ENCODE assay signal across 8 mouse cellular contexts in genomic region chr11:115708956-115709828, GRCm38 (mm10). TPM values are rescaled to one million over a fixed set of nuclear protein-coding genes. Genes with fewer than 3 reads are reported as not detected.
A peak's percentile ranks its signal among the peaks of the same experiment; 100 is the strongest.
DNase-seq lines count a peak whose midpoint lies in the region; ATAC-seq and TF ChIP-seq lines count a peak whose summit lies in the region.

No protein-coding gene starts in this region.

- in situ Hi-C loops in ES-E14 (cut with MboI; ENCODE audit: low sequenced_read_pairs in 2 of 2, unreplicated experiment in 2 of 2) = no loop called here

- peaks cover 4 to 7% of the 10 kb centered on the region in 2 experiments; a peak in 2 of 4 replicates for H3K4me1 ChIP-seq in ES-E14 (ENCODE audit: control insufficient read depth in 2 of 2, insufficient read depth in 2 of 2, low read length in 2 of 2, poor library complexity in 1 of 2)
- H3K4me1 ChIP-seq in embryonic facial prominence, embryonic 10.5 days = peaks cover 28% of the 10 kb centered on the region
- H3K4me1 ChIP-seq in hindbrain, embryonic 13.5 days (replicated peaks) = peaks cover 32% of the 10 kb centered on the region
- peaks cover 28% of the 10 kb centered on the region for H3K4me1 ChIP-seq in midbrain, embryonic 13.5 days (replicated peaks)
- H3K4me1 ChIP-seq in thymus, adult 2 months (replicated peaks; ENCODE audit: control insufficient read depth, insufficient read depth, low read length) = peaks cover 28% of the 10 kb centered on the region

- H3K36me3 ChIP-seq in ES-E14 (ENCODE audit: control insufficient read depth, insufficient read depth, low read length, poor library complexity, severe bottlenecking) = no peaks in the 10 kb centered on the region
- H3K36me3 ChIP-seq in embryonic facial prominence, embryonic 10.5 days (replicated peaks) = no peaks in the 10 kb centered on the region
- no peaks in the 10 kb centered on the region for H3K36me3 ChIP-seq in hindbrain, embryonic 13.5 days
- H3K36me3 ChIP-seq in midbrain, embryonic 13.5 days = no peaks in the 10 kb centered on the region
- no peaks in the 10 kb centered on the region for H3K36me3 ChIP-seq in thymus, adult 2 months (ENCODE audit: control insufficient read depth, insufficient read depth, low read length)

- H3K4me2 ChIP-seq in hindbrain, embryonic 13.5 days = peak overlapping the region; percentile 91
- H3K4me2 ChIP-seq in midbrain, embryonic 13.5 days (replicated peaks) = peak overlapping the region; percentile 79

- intact Hi-C loops in left cerebral cortex, postnatal 4 days (cut with DNase I) = no loop called here

- no peak overlapping the region; the same call in 1 of the 2 replicates for H3K27ac ChIP-seq in ES-E14 (ENCODE audit: insufficient read depth, low read depth, low read length, poor library complexity, severe bottlenecking)
- H3K27ac ChIP-seq in embryonic facial prominence, embryonic 10.5 days (replicated peaks) = peak overlapping the region; percentile 94
- peak overlapping the region; percentile 95 for H3K27ac ChIP-seq in hindbrain, embryonic 13.5 days
- H3K27ac ChIP-seq in midbrain, embryonic 13.5 days = peak overlapping the region; percentile 96
- H3K27ac ChIP-seq in thymus, adult 2 months (ENCODE audit: control insufficient read depth, insufficient read depth, low read length) = peak overlapping the region; percentile 85

- no peaks in the 10 kb centered on the region for H3K9me3 ChIP-seq in ES-E14 (ENCODE audit: control insufficient read depth, insufficient read depth, low read depth, low read length)
- H3K9me3 ChIP-seq in embryonic facial prominence, embryonic 10.5 days = no peaks in the 10 kb centered on the region
- H3K9me3 ChIP-seq in hindbrain, embryonic 13.5 days = no peaks in the 10 kb centered on the region
- no peaks in the 10 kb centered on the region for H3K9me3 ChIP-seq in midbrain, embryonic 13.5 days

- peak overlapping the region; percentile 70 for H3K9ac ChIP-seq in ES-E14 (ENCODE audit: insufficient read depth, low read depth, low read length, poor library complexity, severe bottlenecking)
- peak overlapping the region; percentile 99 for H3K9ac ChIP-seq in hindbrain, embryonic 13.5 days
- peak overlapping the region; percentile 71 for H3K9ac ChIP-seq in midbrain, embryonic 13.5 days (replicated peaks)

- TF ChIP-seq CTCF in thymus, adult 2 months (IDR thresholded peaks at IDR 0.05; ENCODE audit: borderline replicate concordance, control insufficient read depth, extremely low read depth, insufficient read depth, low read length, poor library complexity) = no peak

- DNase-seq in adrenal gland, postnatal 10 days = peak; percentile 38
- DNase-seq in adrenal gland, adult 18-20 months (ENCODE audit: low spot score in 2 of 2) = no peak
- DNase-seq in ES-E14 (ENCODE audit: low read depth, low spot score) = no peak
- peak; percentile 48 for DNase-seq in embryonic facial prominence, embryonic 10.5 days (ENCODE audit: low spot score)
- peak; percentile 31 for DNase-seq in left cerebral cortex, postnatal 4 days
- peak; percentile 50 for DNase-seq in thymus, adult 2 months

- ATAC-seq in hindbrain, embryonic 13.5 days (ENCODE audit: low FRiP score) = peak; percentile 81
- ATAC-seq in midbrain, embryonic 13.5 days = peak; percentile 77

- TF ChIP-seq POLR2A in thymus, adult 2 months (IDR thresholded peaks at IDR 0.05; ENCODE audit: control insufficient read depth, extremely low read depth, insufficient read depth, low read length, poor library complexity) = no peak

- peak overlapping the region; percentile 65 to 72 for H3K4me3 ChIP-seq in ES-E14 (ENCODE audit: insufficient read depth in 1 of 2, low read depth in 1 of 2, low read length in 2 of 2, poor library complexity in 1 of 2, severe bottlenecking in 1 of 2)
- H3K4me3 ChIP-seq in embryonic facial prominence, embryonic 10.5 days = peak overlapping the region; percentile 88
- H3K4me3 ChIP-seq in hindbrain, embryonic 13.5 days = peak overlapping the region; percentile 99
- H3K4me3 ChIP-seq in midbrain, embryonic 13.5 days (replicated peaks) = peak overlapping the region; percentile 99
- H3K4me3 ChIP-seq in thymus, adult 2 months (ENCODE audit: control insufficient read depth, insufficient read depth, low read length) = peak overlapping the region; percentile 49

- WGBS in embryonic facial prominence, embryonic 10.5 days = 1% methylated on average over 23 of the region's 23 CpGs
- 1% methylated on average over 22 of the region's 23 CpGs for WGBS in hindbrain, embryonic 13.5 days
- WGBS in midbrain, embryonic 13.5 days = under 1% methylated on average over 23 of the region's 23 CpGs
- under 1% methylated on average over 23 of the region's 23 CpGs for WGBS in thymus, adult 2 months

- H3K27me3 ChIP-seq in embryonic facial prominence, embryonic 10.5 days (replicated peaks; ENCODE audit: low read depth, poor library complexity, severe bottlenecking) = no peaks in the 10 kb centered on the region
- no peaks in the 10 kb centered on the region for H3K27me3 ChIP-seq in hindbrain, embryonic 13.5 days
- no peaks in the 10 kb centered on the region for H3K27me3 ChIP-seq in midbrain, embryonic 13.5 days
- no peaks in the 10 kb centered on the region for H3K27me3 ChIP-seq in thymus, adult 2 months (ENCODE audit: control insufficient read depth, insufficient read depth, low read length)

TF ChIP-seq in ES-E14, 5 proteins besides CTCF, POLR2A, EP300 and RAD21:
- TF ChIP-seq CHD2 (IDR thresholded peaks at IDR 0.05; ENCODE audit: low read depth, low read length) (no peak), ZC3H11A (IDR thresholded peaks at IDR 0.05; ENCODE audit: borderline replicate concordance, low read depth, low read length) (no peak), ZNF384 (IDR thresholded peaks at IDR 0.05; ENCODE audit: low read depth, low read length) (no peak), MAFK (IDR thresholded peaks at IDR 0.05; ENCODE audit: insufficient read depth, low read depth, low read length) (no peak), HCFC1 (IDR thresholded peaks at IDR 0.05; ENCODE audit: borderline replicate concordance, insufficient read depth, low read length) (no peak)

RNA-seq across cellular contexts. Expression of gene Grb2, which starts 0.8 kb away (rescaled TPM):
- total RNA-seq in adrenal gland, postnatal 10 days (2021) = 100 to 1,000 TPM in 1 of 2 experiments, 10 to 100 TPM in 1; 99.1 to 104 TPM
- total RNA-seq in adrenal gland, adult 18-20 months (2021) = 100 to 1,000 TPM in 1 of 2 experiments, 10 to 100 TPM in 1; 97.2 to 132 TPM
- 16.3 and 24.4 TPM in 2 replicates for total RNA-seq in ES-E14 (2012; rRNA removed)
- polyA plus RNA-seq in embryonic facial prominence, embryonic 10.5 days (2016; fragmentation: Nextera tagmentation; extraction: Ambion mirVana) = 73.5 and 76.0 TPM in 2 replicates
- polyA plus RNA-seq in hindbrain, embryonic 13.5 days (2015; fragmentation: Nextera tagmentation; extraction: Ambion mirVana) = 184 and 196 TPM in 2 replicates
- 100 to 1,000 TPM; 218 to 220 TPM for total RNA-seq in left cerebral cortex, postnatal 4 days (2021)
- 165 and 176 TPM in 2 replicates for polyA plus RNA-seq in midbrain, embryonic 13.5 days (2015; fragmentation: Nextera tagmentation; extraction: Ambion mirVana)
- polyA plus RNA-seq in thymus, adult 2 months (2012; rRNA removed) = 81.7 and 82.8 TPM in 2 replicates

RNA-seq across cellular contexts. Expression of gene Tmem94, which starts 56.0 kb away (rescaled TPM):
- total RNA-seq in adrenal gland, postnatal 10 days (2021) = 10 to 100 TPM; 62.0 to 79.6 TPM
- 10 to 100 TPM; 57.3 to 70.3 TPM for total RNA-seq in adrenal gland, adult 18-20 months (2021)
- 17.7 and 32.1 TPM in 2 replicates for total RNA-seq in ES-E14 (2012; rRNA removed)
- polyA plus RNA-seq in embryonic facial prominence, embryonic 10.5 days (2016; fragmentation: Nextera tagmentation; extraction: Ambion mirVana) = 34.6 and 38.9 TPM in 2 replicates
- 30.9 TPM in 2 replicates for polyA plus RNA-seq in hindbrain, embryonic 13.5 days (2015; fragmentation: Nextera tagmentation; extraction: Ambion mirVana)
- total RNA-seq in left cerebral cortex, postnatal 4 days (2021) = 10 to 100 TPM; 37.3 to 44.1 TPM
- polyA plus RNA-seq in midbrain, embryonic 13.5 days (2015; fragmentation: Nextera tagmentation; extraction: Ambion mirVana) = 29.9 and 31.0 TPM in 2 replicates
- 84.7 and 91.9 TPM in 2 replicates for polyA plus RNA-seq in thymus, adult 2 months (2012; rRNA removed)

Comparison
In these comparisons a context has a peak if more than half of its experiments do, and no peak if none do; other contexts are left out.
1. DNase-seq: peak in adrenal gland, postnatal 10 days (single experiment), embryonic facial prominence, embryonic 10.5 days (single experiment), left cerebral cortex, postnatal 4 days (single experiment) and thymus, adult 2 months (single experiment); none in adrenal gland, adult 18-20 months (0 of 2) and ES-E14 (single experiment).
2. H3K4me3 ChIP-seq: peak in every context shown above with its lines; median percentile 99 in hindbrain, embryonic 13.5 days; 99 in midbrain, embryonic 13.5 days; 88 in embryonic facial prominence, embryonic 10.5 days; 68 in ES-E14; 49 in thymus, adult 2 months.
3. Peak in every context shown above with its lines, with median percentiles within 50 percentile points of each other: H3K9ac ChIP-seq.